Mouse (Mus musculus): ENCODE measurements around the gene Cpd.
A peak's percentile ranks its signal among the peaks of the same experiment; 100 is the strongest.

The Cpd gene

GRCm38 (mm10) chr11:76797236-76797635, 49.6 kb downstream of the Cpd start:
- no peak for DNase-seq (ENCODE audit: low read depth in 1 of 2, low spot score in 2 of 2)

GRCm38 (mm10) chr11:76795326-76795725, 51.5 kb downstream of the Cpd start:
- DNase-seq (ENCODE audit: low read depth in 1 of 2, low spot score in 2 of 2): no peak

- no peak for DNase-seq (ENCODE audit: low read depth in 1 of 2, low spot score in 2 of 2)
Observed at GRCm38 (mm10) chr11:76791331-76791730, 55.5 kb downstream of the Cpd start.

- peak in 1 of 2 experiments; percentile 7 for DNase-seq (ENCODE audit: low read depth in 1 of 2, low spot score in 2 of 2)
Observed at GRCm38 (mm10) chr11:76789252-76789651, 57.6 kb downstream of the Cpd start.

GRCm38 (mm10) chr11:76775533-76775932, 71.3 kb downstream of the Cpd start:
- no peak for DNase-seq (ENCODE audit: low read depth in 1 of 2, low spot score in 2 of 2)

GRCm38 (mm10) chr11:76773811-76774210, 73.0 kb downstream of the Cpd start:
- no peak for DNase-seq (ENCODE audit: low read depth in 1 of 2, low spot score in 2 of 2)

GRCm38 (mm10) chr11:76770566-76770965, 76.3 kb downstream of the Cpd start:
- no peak for DNase-seq (ENCODE audit: low read depth in 1 of 2, low spot score in 2 of 2)

GRCm38 (mm10) chr11:76763741-76764122, 83.1 kb downstream of the Cpd start:
- DNase-seq (ENCODE audit: low read depth in 1 of 2, low spot score in 2 of 2): no peak

- peak; percentile 82 to 84 for DNase-seq (ENCODE audit: low read depth in 1 of 2, low spot score in 2 of 2)
Observed at GRCm38 (mm10) chr11:76763053-76763740, 83.6 kb downstream of the Cpd start, which contains the start of gene Gosr1. Gene Gosr1, minus strand, starts transcription at chr11:76763579.

- no peak for DNase-seq (ENCODE audit: low read depth in 1 of 2, low spot score in 2 of 2)
Observed at GRCm38 (mm10) chr11:76752276-76752675, 94.5 kb downstream of the Cpd start.

GRCm38 (mm10) chr11:76748819-76749218, 98.0 kb downstream of the Cpd start:
- DNase-seq (ENCODE audit: low read depth in 1 of 2, low spot score in 2 of 2): no peak

- no peak for DNase-seq (ENCODE audit: low read depth in 1 of 2, low spot score in 2 of 2)
Observed at GRCm38 (mm10) chr11:76745921-76746320, 100.9 kb downstream of the Cpd start.

GRCm38 (mm10) chr11:76744550-76744949, 102.3 kb downstream of the Cpd start:
- no peak for DNase-seq (ENCODE audit: low read depth in 1 of 2, low spot score in 2 of 2)

GRCm38 (mm10) chr11:76742511-76742910, 104.3 kb downstream of the Cpd start:
- no peak for DNase-seq (ENCODE audit: low read depth in 1 of 2, low spot score in 2 of 2)

- no peak for DNase-seq (ENCODE audit: low read depth in 1 of 2, low spot score in 2 of 2)
Observed at GRCm38 (mm10) chr11:76739125-76739524, 107.7 kb downstream of the Cpd start.

- no peak for DNase-seq (ENCODE audit: low read depth in 1 of 2, low spot score in 2 of 2)
Observed at GRCm38 (mm10) chr11:76735753-76736324, 111.0 kb downstream of the Cpd start.

GRCm38 (mm10) chr11:76734560-76734959, 112.3 kb downstream of the Cpd start:
- no peak for DNase-seq (ENCODE audit: low read depth in 1 of 2, low spot score in 2 of 2)

- no peak for DNase-seq (ENCODE audit: low read depth in 1 of 2, low spot score in 2 of 2)
Observed at GRCm38 (mm10) chr11:76730650-76731049, 116.2 kb downstream of the Cpd start.

Measured in monocyte, adult 2 months (primary cell).